Comparison of ENCODE assay signal across 7 mouse cellular contexts in the genomic region with DNA sequence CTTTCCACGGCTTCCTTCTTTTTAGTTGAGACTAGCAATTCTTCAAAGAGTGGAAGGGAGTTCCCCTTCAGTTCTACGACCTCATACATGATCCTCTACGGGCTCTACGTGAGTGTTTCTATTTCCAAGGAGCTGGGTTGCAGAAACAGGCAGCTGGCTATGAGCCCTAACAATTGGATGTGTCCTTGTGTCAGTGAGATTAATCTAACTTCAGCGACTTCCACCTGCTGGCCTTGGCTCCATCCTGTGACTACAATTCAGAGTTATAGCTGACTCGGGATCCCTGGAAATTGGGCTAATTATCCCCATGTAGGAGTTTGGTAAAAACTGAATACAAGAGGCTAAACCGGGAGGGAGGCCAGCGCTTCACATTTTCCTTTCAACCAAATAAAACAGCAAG.
DNase-seq lines count a peak whose midpoint lies in the region; ATAC-seq and TF ChIP-seq lines count a peak whose summit lies in the region.

No protein-coding gene starts in this region.

- H3K27me3 ChIP-seq in heart, embryonic 12.5 days (replicated peaks) = 0 out of 2 replicates have a peak, but pooled peaks cover 5% of the 10 kb centered on the region
- H3K27me3 ChIP-seq in limb, embryonic 14.5 days (ENCODE audit: control insufficient read depth, insufficient read depth, low read length) = no peaks in the 10 kb centered on the region
- no peaks in the 10 kb centered on the region for H3K27me3 ChIP-seq in limb, embryonic 10.5 days (ENCODE audit: low read depth, poor library complexity, severe bottlenecking)
- H3K27me3 ChIP-seq in forebrain, embryonic 15.5 days = no peaks in the 10 kb centered on the region

- 70% methylated on average over 8 of the region's 8 CpGs for WGBS in heart, embryonic 12.5 days
- 53% methylated on average over 8 of the region's 8 CpGs for WGBS in limb, embryonic 14.5 days
- 78% methylated on average over 8 of the region's 8 CpGs for WGBS in limb, embryonic 10.5 days
- WGBS in forebrain, embryonic 15.5 days = 40% methylated on average over 8 of the region's 8 CpGs

- H3K4me1 ChIP-seq in heart, embryonic 12.5 days (replicated peaks) = peaks cover 20% of the 10 kb centered on the region
- H3K4me1 ChIP-seq in limb, embryonic 14.5 days (ENCODE audit: control insufficient read depth, insufficient read depth, low read length) = peaks cover 26% of the 10 kb centered on the region
- H3K4me1 ChIP-seq in limb, embryonic 10.5 days = peaks cover 55% of the 10 kb centered on the region
- H3K4me1 ChIP-seq in forebrain, embryonic 15.5 days = peaks cover 11% of the 10 kb centered on the region; the same call in 1 of the 2 replicates

- no peak overlapping the region for H3K4me3 ChIP-seq in heart, embryonic 12.5 days
- no peak overlapping the region for H3K4me3 ChIP-seq in limb, embryonic 14.5 days (replicated peaks; ENCODE audit: low read length)
- no peak overlapping the region for H3K4me3 ChIP-seq in limb, embryonic 10.5 days
- H3K4me3 ChIP-seq in forebrain, embryonic 15.5 days = no peak overlapping the region

- no peaks in the 10 kb centered on the region for H3K36me3 ChIP-seq in heart, embryonic 12.5 days
- H3K36me3 ChIP-seq in limb, embryonic 14.5 days (ENCODE audit: control insufficient read depth, insufficient read depth, low read length) = no peaks in the 10 kb centered on the region
- no peaks in the 10 kb centered on the region for H3K36me3 ChIP-seq in limb, embryonic 10.5 days
- no peaks in the 10 kb centered on the region for H3K36me3 ChIP-seq in forebrain, embryonic 15.5 days

- H3K9me3 ChIP-seq in heart, embryonic 12.5 days (replicated peaks) = no peaks in the 10 kb centered on the region
- H3K9me3 ChIP-seq in limb, embryonic 14.5 days (ENCODE audit: control insufficient read depth, low read length) = no peaks in the 10 kb centered on the region
- H3K9me3 ChIP-seq in limb, embryonic 10.5 days (replicated peaks) = no peaks in the 10 kb centered on the region
- no peaks in the 10 kb centered on the region for H3K9me3 ChIP-seq in forebrain, embryonic 15.5 days

- no peak overlapping the region for H3K27ac ChIP-seq in heart, embryonic 12.5 days (ENCODE audit: poor library complexity, severe bottlenecking)
- H3K27ac ChIP-seq in limb, embryonic 14.5 days (replicated peaks; ENCODE audit: low read depth, low read length) = no peak overlapping the region
- no peak overlapping the region for H3K27ac ChIP-seq in limb, embryonic 10.5 days
- H3K27ac ChIP-seq in forebrain, embryonic 15.5 days (replicated peaks) = no peak overlapping the region

- peak; percentile 38 to 43 for DNase-seq in heart, adult 18-20 months
- DNase-seq in limb, embryonic 14.5 days (ENCODE audit: low spot score) = peak; percentile 25
- DNase-seq in limb, embryonic 10.5 days (ENCODE audit: low spot score) = no peak
- peak; percentile 22 to 40 for DNase-seq in adrenal gland, postnatal 36 days
- peak; percentile 46 for DNase-seq in naive thymus-derived CD4-positive, alpha-beta T cell, adult 2 months (ENCODE audit: low read depth)

- no peak overlapping the region for H3K4me2 ChIP-seq in heart, embryonic 12.5 days
- H3K4me2 ChIP-seq in limb, embryonic 14.5 days (replicated peaks; ENCODE audit: low read depth, low read length, severe bottlenecking) = no peak overlapping the region
- no peak overlapping the region for H3K4me2 ChIP-seq in forebrain, embryonic 15.5 days (replicated peaks)

- TF ChIP-seq POLR2A in limb, embryonic 14.5 days (IDR thresholded peaks at IDR 0.05; ENCODE audit: borderline replicate concordance, extremely low read depth, insufficient read depth, insufficient read length) = no peak

- no peak overlapping the region for H3K9ac ChIP-seq in heart, embryonic 12.5 days
- H3K9ac ChIP-seq in limb, embryonic 14.5 days (ENCODE audit: low read depth, low read length, severe bottlenecking) = no peak overlapping the region
- H3K9ac ChIP-seq in forebrain, embryonic 15.5 days (replicated peaks) = no peak overlapping the region

- ATAC-seq in heart, embryonic 12.5 days (ENCODE audit: insufficient number of reproducible peaks, low FRiP score) = no peak
- ATAC-seq in limb, embryonic 14.5 days (ENCODE audit: low FRiP score, low read depth) = no peak
- no peak for ATAC-seq in forebrain, embryonic 15.5 days (replicated peaks)
